Mouse (Mus musculus): ENCODE results near the gene Pou3f3. TPM values are rescaled to one million over a fixed set of nuclear protein-coding genes. Genes with fewer than 3 reads are reported as not detected.

Pou3f3 gene
- polyA plus RNA-seq, 1 experiment from 2014 or later: 14.3 TPM

DNA sequence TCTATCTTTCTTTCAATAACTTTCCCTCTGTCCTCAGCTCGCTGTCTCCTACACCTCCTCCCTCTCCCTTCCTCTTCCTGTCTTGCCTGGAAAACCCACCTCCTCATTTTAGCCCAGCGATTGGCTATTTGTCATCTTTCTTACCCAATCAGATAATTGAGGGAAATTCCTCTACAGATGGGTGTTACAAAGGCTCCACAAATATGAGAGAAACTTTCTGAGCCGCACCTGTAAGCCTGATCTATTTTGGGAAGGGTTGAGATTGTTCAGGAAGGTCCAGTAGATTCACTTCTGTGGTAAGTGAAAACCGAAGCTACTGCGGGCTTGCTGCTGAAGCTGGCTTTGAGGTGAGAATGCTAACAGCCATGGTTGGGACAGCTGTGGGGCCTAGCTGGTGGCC, 31.6 kb downstream of the Pou3f3 start:
- Histone ChIP-seq H3K36me3 (ENCODE audit: control insufficient read depth, insufficient read depth, low read length) (no peaks in the 10 kb centered on the region), H3K27me3 (ENCODE audit: control insufficient read depth, insufficient read depth, low read depth, low read length) (no peaks in the 10 kb centered on the region), H3K4me3 (ENCODE audit: low read depth, low read length) (no peak overlapping the region), H3K9me3 (replicated peaks; ENCODE audit: control insufficient read depth, low read length, poor library complexity, severe bottlenecking) (no peaks in the 10 kb centered on the region), H3K4me1 (ENCODE audit: control insufficient read depth, insufficient read depth, low read length) (no peaks in the 10 kb centered on the region), H3K27ac (ENCODE audit: low read length) (no peak overlapping the region), H3K4me2 (ENCODE audit: low read length) (no peak overlapping the region), H3K9ac (ENCODE audit: low read depth, low read length) (no peak overlapping the region)
- no peak for ATAC-seq
- WGBS: 89% methylated on average over 5 of the region's 5 CpGs

DNA sequence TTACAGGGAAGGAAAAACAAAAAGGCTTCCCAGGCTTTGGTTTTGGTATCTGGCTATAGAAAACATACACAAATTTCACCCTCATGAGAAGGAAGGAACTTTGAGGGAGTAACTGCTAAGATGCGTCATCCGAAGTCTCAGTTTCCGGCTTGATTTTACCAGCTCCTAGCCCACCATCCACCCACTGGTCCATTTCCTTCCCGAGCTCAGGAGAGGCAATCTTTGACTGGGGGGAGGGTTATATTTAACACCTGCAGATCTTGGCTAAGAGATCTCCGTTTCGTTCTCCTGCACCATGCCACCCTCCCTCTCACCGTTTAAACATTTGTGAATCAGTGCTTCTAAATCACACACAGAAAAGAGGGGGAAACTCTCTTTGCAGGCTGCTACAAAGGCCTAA, 32.1 kb downstream of the Pou3f3 start:
- H3K4me2 ChIP-seq (ENCODE audit: low read length): no peak overlapping the region
- no peaks in the 10 kb centered on the region for H3K36me3 ChIP-seq (ENCODE audit: control insufficient read depth, insufficient read depth, low read length)
- H3K9ac ChIP-seq (ENCODE audit: low read depth, low read length): no peak overlapping the region
- no peak overlapping the region for H3K27ac ChIP-seq (ENCODE audit: low read length)
- no peak overlapping the region for H3K4me3 ChIP-seq (ENCODE audit: low read depth, low read length)
- H3K4me1 ChIP-seq (ENCODE audit: control insufficient read depth, insufficient read depth, low read length): no peaks in the 10 kb centered on the region
- H3K9me3 ChIP-seq (replicated peaks; ENCODE audit: control insufficient read depth, low read length, poor library complexity, severe bottlenecking): no peaks in the 10 kb centered on the region
- no peak for ATAC-seq
- no peaks in the 10 kb centered on the region for H3K27me3 ChIP-seq (ENCODE audit: control insufficient read depth, insufficient read depth, low read depth, low read length)
- 80% methylated on average over 7 of the region's 7 CpGs for WGBS

DNA sequence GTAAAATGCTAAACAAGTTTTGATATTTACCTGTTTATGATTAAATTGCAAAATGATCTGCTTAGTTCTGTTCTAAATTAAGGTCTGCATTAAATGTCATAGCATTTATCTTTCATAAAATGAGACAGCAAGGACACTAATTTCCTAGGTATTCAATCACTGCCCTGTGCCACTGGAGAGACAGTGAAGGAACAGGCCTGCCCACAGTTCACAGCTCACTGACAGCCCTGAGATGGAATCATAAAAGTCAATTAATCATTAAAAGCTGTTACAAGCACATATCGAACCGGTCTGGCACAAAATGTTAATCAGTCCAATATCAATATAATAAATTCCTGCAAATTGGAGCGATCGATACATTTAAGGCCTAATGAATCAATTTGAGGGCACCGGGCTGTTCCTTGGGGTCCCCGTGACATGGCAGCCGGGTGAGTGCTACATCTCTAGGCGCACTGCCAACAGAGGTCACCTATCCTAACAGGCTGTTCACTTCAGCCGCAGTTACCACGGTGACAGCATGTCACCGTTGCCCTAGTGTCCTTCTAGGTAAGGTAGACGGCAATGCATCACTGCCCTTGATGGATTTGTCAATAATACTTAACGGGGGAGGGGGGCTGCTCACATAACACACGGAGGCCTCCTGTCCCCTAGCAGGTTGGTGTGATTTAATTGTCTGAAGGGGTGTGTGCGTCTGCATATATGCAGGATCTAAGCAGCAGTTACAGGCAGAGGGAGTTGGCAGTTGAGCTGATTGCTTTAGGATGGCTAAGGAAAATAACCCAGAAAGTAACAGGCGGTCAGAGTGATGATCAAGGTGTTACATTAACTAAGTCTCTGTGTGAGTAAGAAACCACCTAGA, 46.0 kb downstream of the Pou3f3 start:
- H3K9me3 ChIP-seq (replicated peaks; ENCODE audit: control insufficient read depth, low read length, poor library complexity, severe bottlenecking): no peaks in the 10 kb centered on the region
- no peak overlapping the region for H3K9ac ChIP-seq (ENCODE audit: low read depth, low read length)
- H3K27me3 ChIP-seq (ENCODE audit: control insufficient read depth, insufficient read depth, low read depth, low read length): no peaks in the 10 kb centered on the region
- peak; percentile 63 for ATAC-seq
- H3K36me3 ChIP-seq (ENCODE audit: control insufficient read depth, insufficient read depth, low read length): no peaks in the 10 kb centered on the region
- H3K27ac ChIP-seq (ENCODE audit: low read length): no peak overlapping the region
- 60% methylated on average over 16 of the region's 16 CpGs for WGBS
- H3K4me3 ChIP-seq (ENCODE audit: low read depth, low read length): no peak overlapping the region
- H3K4me1 ChIP-seq (ENCODE audit: control insufficient read depth, insufficient read depth, low read length): peaks cover 6% of the 10 kb centered on the region
- no peak overlapping the region for H3K4me2 ChIP-seq (ENCODE audit: low read length)

DNA sequence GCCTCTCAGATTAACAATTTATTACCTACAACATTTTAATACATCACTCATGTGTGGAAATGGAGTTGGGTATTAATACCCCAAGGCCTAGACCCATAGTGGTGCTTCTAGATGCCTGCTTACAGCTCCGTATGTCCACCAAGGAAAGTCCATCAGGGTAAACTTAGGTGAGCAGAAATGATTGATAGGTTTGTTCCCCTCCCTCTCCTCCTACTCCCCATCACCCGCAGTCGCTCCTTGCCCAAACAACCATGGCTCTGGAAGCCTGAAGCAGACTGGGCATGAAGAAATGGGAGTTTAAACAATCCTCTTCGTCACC, 46.6 kb downstream of the Pou3f3 start:
- Histone ChIP-seq H3K27ac (ENCODE audit: low read length) (no peak overlapping the region), H3K4me1 (ENCODE audit: control insufficient read depth, insufficient read depth, low read length) (peaks cover 6% of the 10 kb centered on the region), H3K36me3 (ENCODE audit: control insufficient read depth, insufficient read depth, low read length) (no peaks in the 10 kb centered on the region), H3K4me3 (ENCODE audit: low read depth, low read length) (no peak overlapping the region), H3K27me3 (ENCODE audit: control insufficient read depth, insufficient read depth, low read depth, low read length) (no peaks in the 10 kb centered on the region), H3K4me2 (ENCODE audit: low read length) (no peak overlapping the region), H3K9me3 (replicated peaks; ENCODE audit: control insufficient read depth, low read length, poor library complexity, severe bottlenecking) (no peaks in the 10 kb centered on the region), H3K9ac (ENCODE audit: low read depth, low read length) (no peak overlapping the region)
- WGBS: 76% methylated on average over 4 of the region's 4 CpGs
- no peak for ATAC-seq

DNA sequence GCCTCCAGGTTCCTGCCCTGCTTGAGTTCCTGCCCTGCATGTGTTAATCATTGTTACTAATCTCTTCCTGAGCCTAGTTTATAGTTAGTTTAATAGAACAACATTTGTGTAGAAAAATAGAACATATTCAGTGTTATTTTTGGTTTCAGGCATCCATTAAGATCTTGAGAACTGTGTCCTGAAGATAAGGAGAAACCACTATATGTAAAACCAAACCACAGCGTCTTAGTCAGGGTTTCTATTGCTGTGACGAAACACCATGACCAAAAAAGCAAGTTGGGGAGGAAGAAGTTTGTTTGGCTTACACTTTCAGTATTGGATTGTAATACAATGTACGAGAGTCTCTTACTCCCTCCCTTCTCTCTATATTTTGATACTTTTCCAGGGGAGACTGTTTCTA, 49.5 kb downstream of the Pou3f3 start:
- Histone ChIP-seq H3K4me2 (ENCODE audit: low read length) (no peak overlapping the region), H3K4me3 (ENCODE audit: low read depth, low read length) (no peak overlapping the region), H3K36me3 (ENCODE audit: control insufficient read depth, insufficient read depth, low read length) (no peaks in the 10 kb centered on the region), H3K9me3 (replicated peaks; ENCODE audit: control insufficient read depth, low read length, poor library complexity, severe bottlenecking) (no peaks in the 10 kb centered on the region), H3K4me1 (ENCODE audit: control insufficient read depth, insufficient read depth, low read length) (peaks cover 6% of the 10 kb centered on the region), H3K27me3 (ENCODE audit: control insufficient read depth, insufficient read depth, low read depth, low read length) (no peaks in the 10 kb centered on the region), H3K27ac (ENCODE audit: low read length) (no peak overlapping the region), H3K9ac (ENCODE audit: low read depth, low read length) (no peak overlapping the region)
- ATAC-seq: no peak
- 83% methylated on average over 3 of the region's 3 CpGs for WGBS

DNA sequence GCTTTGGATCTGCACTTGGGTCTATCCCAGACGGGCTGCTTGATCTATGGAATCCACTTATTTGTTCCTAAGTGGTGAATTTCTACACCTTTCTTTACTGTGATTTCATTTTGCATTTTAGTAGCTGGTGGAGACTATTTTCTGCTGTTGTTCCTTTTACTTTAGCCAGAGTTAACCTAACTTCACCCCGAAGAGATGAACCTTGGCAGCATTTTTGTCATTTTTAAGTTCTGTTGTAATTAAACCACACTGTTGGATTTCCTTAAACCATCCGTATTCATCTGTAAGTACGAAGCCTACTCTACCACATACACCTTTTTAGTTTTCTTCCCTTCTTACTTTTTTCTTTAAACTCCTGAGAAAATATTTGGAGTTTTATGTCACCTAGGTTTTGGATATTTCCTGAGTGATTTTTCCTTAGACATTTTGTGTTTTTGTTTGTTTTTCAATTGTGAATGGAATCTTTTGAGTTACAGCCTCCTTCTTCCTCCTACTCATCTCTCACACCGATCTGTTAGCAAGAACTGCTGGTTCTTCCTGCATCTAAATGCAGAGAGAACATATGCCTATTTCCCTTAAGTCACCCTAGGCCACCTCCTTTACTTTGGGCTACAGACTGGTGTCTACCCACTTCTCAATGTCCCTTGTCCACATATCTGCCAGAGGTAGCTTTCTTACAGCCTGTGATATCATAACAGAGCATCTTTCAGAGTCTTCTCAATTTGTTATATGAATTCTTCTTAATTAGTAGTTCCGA, 54.1 kb downstream of the Pou3f3 start:
- Histone ChIP-seq H3K36me3 (ENCODE audit: control insufficient read depth, insufficient read depth, low read length) (no peaks in the 10 kb centered on the region), H3K9ac (ENCODE audit: low read depth, low read length) (no peak overlapping the region), H3K9me3 (replicated peaks; ENCODE audit: control insufficient read depth, low read length, poor library complexity, severe bottlenecking) (no peaks in the 10 kb centered on the region), H3K27me3 (ENCODE audit: control insufficient read depth, insufficient read depth, low read depth, low read length) (no peaks in the 10 kb centered on the region), H3K4me1 (ENCODE audit: control insufficient read depth, insufficient read depth, low read length) (no peaks in the 10 kb centered on the region), H3K27ac (ENCODE audit: low read length) (no peak overlapping the region), H3K4me2 (ENCODE audit: low read length) (no peak overlapping the region), H3K4me3 (ENCODE audit: low read depth, low read length) (no peak overlapping the region)
- 89% methylated on average over 6 of the region's 6 CpGs for WGBS
- no peak for ATAC-seq

Other genes with a start within 250 kb of the Pou3f3 start
- 27.5 and 31.8 TPM in 2 replicates for gene Mrps9, start 155.5 kb downstream of the Pou3f3 start, polyA plus RNA-seq (2015; fragmentation: Nextera tagmentation; extraction: Ambion mirVana)

Data from midbrain, embryonic 16.5 days (tissue).